Mouse (Mus musculus) B cell, adult 67 days (primary cell): ENCODE results near the gene Ina. TPM values are rescaled to one million over a fixed set of nuclear protein-coding genes. Genes with fewer than 3 reads are reported as not detected.

Experiments used
- total RNA-seq, 2 experiments: library from RNA; stranded (reverse); gene quantifications; 4 replicates each; pipeline ENCODE4 v1.2.4; 2023

Gene Ina
- total RNA-seq = not detected

GRCm38 (mm10) chr19:47014447-47015381, at the start of gene Ina, which contains the start of gene Nt5c2:
Gene Ina (plus strand): TSS chr19:47014698.
Gene Nt5c2 (minus strand): TSS chr19:47015153.

GRCm38 (mm10) chr19:47050271-47051032, 36.0 kb downstream of the Ina start, which contains the start of gene Pcgf6:
Gene Pcgf6 (minus strand): TSS chr19:47050906.

GRCm38 (mm10) chr19:47067096-47067882, 52.8 kb downstream of the Ina start, which contains the start of gene Taf5:
Gene Taf5 (plus strand): TSS chr19:47067746.

Other genes with a start within 250 kb of the Ina start
- gene Nt5c2, start 455 bp downstream of the Ina start, total RNA-seq = 10 to 100 TPM; 73.5 to 88.1 TPM
- gene Pcgf6, start 36.2 kb downstream of the Ina start, total RNA-seq = 10 to 100 TPM; 26.3 TPM
- gene Taf5, start 53.0 kb downstream of the Ina start, total RNA-seq = 10 to 100 TPM; 13.7 to 14.9 TPM
- 100 to 1,000 TPM; 148 to 164 TPM for gene Usmg5, start 75.9 kb downstream of the Ina start, total RNA-seq
- 10 to 100 TPM; 48.7 to 49.4 TPM for gene Pdcd11, start 76.1 kb downstream of the Ina start, total RNA-seq
- 10 to 100 TPM; 59.3 to 69.3 TPM for gene Calhm2, start 123.6 kb downstream of the Ina start, total RNA-seq
- under 1 TPM; 0.44 to 0.59 TPM for gene Calhm1, start 129.6 kb downstream of the Ina start, total RNA-seq
- gene Calhm3, start 143.1 kb downstream of the Ina start, total RNA-seq = not detected
- gene Neurl1a, start 164.1 kb downstream of the Ina start, total RNA-seq = not detected